Mouse (Mus musculus): ENCODE results near the gene Clip4. TPM values are rescaled to one million over a fixed set of nuclear protein-coding genes. Genes with fewer than 3 reads are reported as not detected.
A peak's percentile ranks its signal among the peaks of the same experiment; 100 is the strongest.

Gene Clip4
- polyA plus RNA-seq, 1 experiment from 2014 or later = 4.7 TPM

DNA sequence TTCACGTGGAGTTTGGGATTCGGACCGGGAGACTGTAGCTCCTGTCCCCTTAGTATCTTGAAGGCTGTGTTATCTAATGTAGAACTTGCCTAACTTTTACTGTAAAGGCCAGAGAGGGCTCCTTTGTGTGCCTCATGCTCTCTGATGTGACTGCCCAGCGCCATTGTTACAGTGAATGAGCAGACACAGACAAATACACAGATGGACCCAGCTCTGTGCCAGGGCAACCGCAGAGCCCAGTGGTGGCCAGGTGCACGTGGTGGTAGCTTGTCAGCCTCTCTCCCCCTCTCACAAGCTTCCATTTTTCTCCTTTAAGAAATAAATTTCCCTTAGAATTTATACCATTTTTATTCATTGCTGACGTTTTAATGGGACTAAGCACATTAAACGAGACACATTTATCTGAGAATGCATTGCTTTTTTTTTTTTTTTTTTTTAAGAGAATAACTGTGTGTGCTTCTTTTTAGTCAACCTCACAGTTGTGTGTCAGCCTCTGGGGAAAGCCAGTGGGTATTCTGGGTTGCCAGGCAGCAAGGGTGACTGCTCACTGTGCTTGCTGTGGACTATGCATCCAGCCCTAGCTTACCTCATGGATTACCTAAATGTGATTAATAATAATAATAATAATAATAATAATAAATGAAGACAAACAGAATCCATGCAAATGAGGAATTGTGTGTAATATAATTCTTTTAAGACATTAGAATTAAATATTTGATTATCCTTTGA is 48.0 kb downstream of the Clip4 start:
- Histone ChIP-seq H3K4me3 (ENCODE audit: low read length) (no peak overlapping the region), H3K4me1 (ENCODE audit: insufficient read depth, low read length) (peaks cover 3% of the 10 kb centered on the region; the same call in 1 of the 2 replicates), H3K27me3 (ENCODE audit: insufficient read depth, low read length) (no peaks in the 10 kb centered on the region), H3K27ac (ENCODE audit: low read length) (no peak overlapping the region), H3K36me3 (ENCODE audit: insufficient read depth, low read length) (no peaks in the 10 kb centered on the region), H3K9ac (replicated peaks; ENCODE audit: low read length) (no peak overlapping the region), H3K9me3 (ENCODE audit: low read length) (no peaks in the 10 kb centered on the region), H3K4me2 (replicated peaks; ENCODE audit: low read depth, low read length) (no peak overlapping the region)
- no peak for ATAC-seq (ENCODE audit: low FRiP score, low TSS enrichment)
- WGBS = 61% methylated on average over 8 of the region's 8 CpGs

DNA sequence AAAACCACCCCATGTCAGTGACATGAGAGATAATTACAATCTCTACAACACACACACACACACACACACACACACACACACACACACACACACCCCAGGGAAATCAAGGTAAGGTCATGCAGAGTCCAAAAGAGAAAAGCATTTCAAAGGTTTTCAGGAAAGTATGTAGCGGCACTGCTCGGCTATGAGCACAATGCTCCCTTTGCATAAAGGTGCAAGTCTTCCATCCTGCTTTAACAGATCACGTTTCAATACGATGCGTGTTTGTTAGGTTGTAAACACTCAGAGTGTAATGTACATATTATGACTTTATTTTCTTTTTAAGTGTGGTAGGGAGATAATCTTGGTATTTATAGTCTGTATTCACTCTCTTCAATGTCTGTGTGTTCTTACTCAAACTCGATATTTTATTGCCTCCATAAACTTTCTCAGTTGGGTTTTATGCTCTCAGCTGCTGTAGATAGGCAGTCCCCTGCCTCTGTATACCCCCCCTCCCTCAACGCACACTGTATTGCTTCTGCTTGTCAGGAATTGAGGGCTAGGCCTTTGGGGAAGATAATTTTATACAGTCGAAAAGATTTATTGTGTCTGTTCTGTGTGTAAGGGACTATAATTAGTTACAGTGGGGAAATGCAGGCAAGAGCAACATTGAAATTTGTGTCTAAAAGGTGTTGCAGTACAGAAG is 55.5 kb downstream of the Clip4 start:
- Histone ChIP-seq H3K9ac (replicated peaks; ENCODE audit: low read length) (no peak overlapping the region), H3K4me1 (ENCODE audit: insufficient read depth, low read length) (no peaks in the 10 kb centered on the region), H3K4me2 (replicated peaks; ENCODE audit: low read depth, low read length) (no peak overlapping the region), H3K4me3 (ENCODE audit: low read length) (no peak overlapping the region), H3K27me3 (ENCODE audit: insufficient read depth, low read length) (no peaks in the 10 kb centered on the region), H3K36me3 (ENCODE audit: insufficient read depth, low read length) (no peaks in the 10 kb centered on the region), H3K27ac (ENCODE audit: low read length) (no peak overlapping the region), H3K9me3 (ENCODE audit: low read length) (no peaks in the 10 kb centered on the region)
- peak; percentile 71; the same call in 1 of the 2 replicates for ATAC-seq (ENCODE audit: low FRiP score, low TSS enrichment)
- 50% methylated on average over 8 of the region's 8 CpGs for WGBS

DNA sequence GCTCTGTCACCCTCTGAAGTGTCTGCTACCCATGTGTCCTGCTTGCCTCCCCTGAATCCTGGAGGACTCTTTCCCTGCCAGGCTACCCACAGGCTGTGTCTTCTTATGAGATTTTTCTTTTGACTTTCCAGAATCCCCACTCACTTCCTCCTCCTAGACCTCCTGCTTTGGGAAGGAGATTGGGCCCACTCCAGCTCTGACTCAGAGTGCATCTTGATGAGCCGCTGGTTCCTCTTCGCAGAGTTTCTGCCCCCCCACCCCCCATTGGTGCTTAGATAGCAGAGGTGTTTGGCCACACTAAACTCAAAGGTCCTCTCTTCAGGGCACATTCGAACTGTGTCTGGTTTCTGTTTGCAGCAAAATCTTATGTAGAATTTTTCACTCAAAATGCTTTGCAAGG is 58.3 kb downstream of the Clip4 start:
- Histone ChIP-seq H3K9me3 (ENCODE audit: low read length) (no peaks in the 10 kb centered on the region), H3K4me2 (replicated peaks; ENCODE audit: low read depth, low read length) (no peak overlapping the region), H3K27ac (ENCODE audit: low read length) (no peak overlapping the region), H3K9ac (replicated peaks; ENCODE audit: low read length) (no peak overlapping the region), H3K4me3 (ENCODE audit: low read length) (no peak overlapping the region), H3K4me1 (ENCODE audit: insufficient read depth, low read length) (no peaks in the 10 kb centered on the region), H3K27me3 (ENCODE audit: insufficient read depth, low read length) (no peaks in the 10 kb centered on the region), H3K36me3 (ENCODE audit: insufficient read depth, low read length) (no peaks in the 10 kb centered on the region)
- ATAC-seq (ENCODE audit: low FRiP score, low TSS enrichment) = no peak
- 72% methylated on average over 3 of the region's 3 CpGs for WGBS

DNA sequence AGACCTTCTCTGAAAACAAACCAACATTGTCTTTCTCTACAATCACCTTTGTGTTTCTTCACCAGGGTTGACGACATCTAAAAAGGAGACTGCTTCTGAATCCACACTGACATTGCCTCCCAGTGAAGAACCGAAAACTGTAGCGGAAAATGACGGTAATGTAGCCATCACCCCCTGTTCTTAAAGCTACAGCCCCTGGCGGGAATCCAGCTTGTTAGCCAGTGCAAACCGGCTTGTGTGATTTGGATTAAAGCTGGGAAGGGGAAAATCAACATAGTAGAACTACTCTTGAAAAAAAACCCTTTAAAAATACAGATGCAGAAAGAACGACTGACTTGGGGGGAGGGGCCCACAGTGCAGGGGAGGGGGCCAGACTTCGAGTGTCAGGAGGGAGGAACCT is 59.4 kb downstream of the Clip4 start:
- ATAC-seq (ENCODE audit: low FRiP score, low TSS enrichment) = no peak
- no peaks in the 10 kb centered on the region for H3K9me3 ChIP-seq (ENCODE audit: low read length)
- no peak overlapping the region for H3K4me2 ChIP-seq (replicated peaks; ENCODE audit: low read depth, low read length)
- H3K4me1 ChIP-seq (ENCODE audit: insufficient read depth, low read length) = no peaks in the 10 kb centered on the region
- no peaks in the 10 kb centered on the region for H3K36me3 ChIP-seq (ENCODE audit: insufficient read depth, low read length)
- H3K9ac ChIP-seq (replicated peaks; ENCODE audit: low read length) = no peak overlapping the region
- H3K27me3 ChIP-seq (ENCODE audit: insufficient read depth, low read length) = no peaks in the 10 kb centered on the region
- H3K4me3 ChIP-seq (ENCODE audit: low read length) = no peak overlapping the region
- H3K27ac ChIP-seq (ENCODE audit: low read length) = no peak overlapping the region
- WGBS = 68% methylated on average over 8 of the region's 8 CpGs

DNA sequence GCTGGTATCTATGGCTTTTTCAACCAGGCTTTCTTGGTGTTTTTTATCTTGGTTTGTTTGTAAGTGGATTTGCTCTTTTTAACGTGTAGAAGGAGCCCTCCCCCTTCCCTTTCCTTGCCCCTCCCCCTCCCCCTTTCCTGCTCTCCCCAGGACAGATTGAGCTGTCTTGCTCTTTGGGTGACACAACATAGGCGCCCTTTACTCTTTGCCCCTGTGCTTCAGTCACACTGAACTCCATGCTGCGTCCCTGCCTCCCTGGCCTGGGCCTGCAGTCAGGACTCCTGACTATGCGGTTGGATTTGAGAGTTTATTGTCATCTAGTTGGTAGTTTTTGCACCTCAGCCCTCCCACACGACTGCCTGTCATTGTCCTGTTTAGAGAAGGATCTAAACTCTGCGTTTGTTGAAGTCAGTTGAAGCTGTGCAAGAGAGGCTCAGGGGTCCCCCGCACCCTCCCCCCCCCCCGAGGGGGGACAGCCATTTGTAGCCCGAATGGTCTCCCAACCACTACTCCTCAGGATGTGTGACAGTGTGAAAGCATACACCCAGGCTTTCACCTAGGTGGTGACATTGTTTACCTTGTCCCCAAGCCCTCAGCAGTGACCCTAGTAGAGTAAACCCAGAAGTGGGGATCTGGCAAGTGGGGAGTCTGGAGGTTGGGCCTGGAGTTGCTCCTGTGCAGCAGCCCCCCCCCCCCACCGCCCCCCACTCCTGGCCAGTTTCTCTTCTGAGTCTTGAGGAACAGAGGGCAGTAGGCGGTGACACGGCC is 60.6 kb downstream of the Clip4 start:
- ATAC-seq (ENCODE audit: low FRiP score, low TSS enrichment) = peak; percentile 82
- 36% methylated on average over 12 of the region's 12 CpGs for WGBS

DNA sequence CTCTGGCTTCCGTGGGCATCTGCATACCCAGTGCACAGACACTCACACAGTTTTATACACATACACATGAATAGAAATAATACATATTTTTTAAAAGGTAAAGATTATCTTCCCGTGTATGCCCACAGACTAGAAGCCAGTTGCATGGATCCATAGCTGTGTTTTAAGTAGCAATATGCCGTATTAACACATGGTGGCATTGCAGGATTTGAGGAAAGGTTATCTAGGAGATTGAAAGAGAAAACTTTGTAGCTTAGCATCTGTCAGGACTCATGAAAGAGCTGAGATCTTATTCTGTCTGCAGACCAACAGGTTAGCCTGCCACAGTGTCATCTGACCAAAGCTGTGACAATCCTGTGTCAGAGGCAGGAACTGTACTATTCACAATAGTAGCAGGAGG is 63.7 kb downstream of the Clip4 start:
- ATAC-seq (ENCODE audit: low FRiP score, low TSS enrichment) = no peak
- H3K9ac ChIP-seq (replicated peaks; ENCODE audit: low read length) = no peak overlapping the region
- no peak overlapping the region for H3K27ac ChIP-seq (ENCODE audit: low read length)
- no peak overlapping the region for H3K4me2 ChIP-seq (replicated peaks; ENCODE audit: low read depth, low read length)
- H3K4me1 ChIP-seq (ENCODE audit: insufficient read depth, low read length) = no peaks in the 10 kb centered on the region
- no peaks in the 10 kb centered on the region for H3K27me3 ChIP-seq (ENCODE audit: insufficient read depth, low read length)
- H3K4me3 ChIP-seq (ENCODE audit: low read length) = no peak overlapping the region
- H3K36me3 ChIP-seq (ENCODE audit: insufficient read depth, low read length) = no peaks in the 10 kb centered on the region
- no peaks in the 10 kb centered on the region for H3K9me3 ChIP-seq (ENCODE audit: low read length)
- WGBS = 84% methylated on average over 3 of the region's 3 CpGs

More for the DNA sequence above, 60.6 kb downstream of the Clip4 start:
- no peaks in the 10 kb centered on the region for H3K4me1 ChIP-seq (ENCODE audit: insufficient read depth, low read length)
- H3K27ac ChIP-seq (ENCODE audit: low read length) = no peak overlapping the region
- H3K36me3 ChIP-seq (ENCODE audit: insufficient read depth, low read length) = no peaks in the 10 kb centered on the region
- no peak overlapping the region for H3K9ac ChIP-seq (replicated peaks; ENCODE audit: low read length)
- H3K9me3 ChIP-seq (ENCODE audit: low read length) = no peaks in the 10 kb centered on the region
- H3K4me2 ChIP-seq (replicated peaks; ENCODE audit: low read depth, low read length) = no peak overlapping the region
- H3K27me3 ChIP-seq (ENCODE audit: insufficient read depth, low read length) = no peaks in the 10 kb centered on the region
- no peak overlapping the region for H3K4me3 ChIP-seq (ENCODE audit: low read length)

DNA sequence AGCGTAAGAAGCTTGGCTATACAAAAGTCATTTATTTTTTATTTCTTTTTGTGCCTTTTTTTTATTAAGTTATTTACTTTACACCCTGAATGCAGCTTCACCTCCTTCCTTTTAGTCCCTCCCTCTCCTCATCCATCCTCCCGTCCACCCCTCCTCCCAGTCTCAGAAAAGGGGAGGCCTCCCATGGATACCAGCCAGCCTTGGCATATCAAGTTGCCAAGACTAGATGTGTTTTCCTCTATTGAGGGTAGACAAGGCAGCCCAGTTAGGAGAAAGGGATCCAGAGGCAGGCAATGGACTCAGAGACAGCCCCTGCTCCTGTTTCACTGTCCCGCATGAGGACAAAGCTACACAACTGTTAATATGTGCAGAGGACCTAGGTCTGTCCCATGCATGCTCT is 93.9 kb downstream of the Clip4 start:
- H3K27me3 ChIP-seq (ENCODE audit: insufficient read depth, low read length) = no peaks in the 10 kb centered on the region
- no peak overlapping the region for H3K4me2 ChIP-seq (replicated peaks; ENCODE audit: low read depth, low read length)
- ATAC-seq (ENCODE audit: low FRiP score, low TSS enrichment) = no peak
- no peak overlapping the region for H3K4me3 ChIP-seq (ENCODE audit: low read length)
- 70% methylated on average over 3 of the region's 3 CpGs for WGBS
- peaks cover 5% of the 10 kb centered on the region; the same call in 1 of the 2 replicates for H3K36me3 ChIP-seq (ENCODE audit: insufficient read depth, low read length)
- H3K9ac ChIP-seq (replicated peaks; ENCODE audit: low read length) = no peak overlapping the region
- no peaks in the 10 kb centered on the region for H3K4me1 ChIP-seq (ENCODE audit: insufficient read depth, low read length)
- no peak overlapping the region for H3K27ac ChIP-seq (ENCODE audit: low read length)
- H3K9me3 ChIP-seq (ENCODE audit: low read length) = peaks cover 6% of the 10 kb centered on the region; the same call in 1 of the 2 replicates

DNA sequence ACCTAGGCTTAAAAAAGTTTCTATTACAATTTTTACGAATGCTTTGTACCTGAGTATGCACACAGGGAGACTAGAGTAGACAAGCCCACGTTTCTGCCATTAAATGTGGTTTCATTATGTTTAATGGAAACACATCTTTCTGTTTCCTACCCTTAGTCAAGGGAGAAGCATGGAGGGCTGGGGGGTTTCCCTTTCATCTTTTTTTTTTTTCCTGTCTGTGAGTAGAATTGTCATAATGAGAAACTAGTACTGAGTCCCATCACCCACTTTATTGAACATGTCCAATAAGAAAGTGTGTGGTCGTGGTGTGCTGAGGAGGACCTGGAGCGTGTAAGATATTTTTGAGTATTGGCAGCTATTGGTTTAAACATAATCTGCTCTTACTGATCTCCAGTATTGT is 94.6 kb downstream of the Clip4 start:
- Histone ChIP-seq H3K9ac (replicated peaks; ENCODE audit: low read length) (no peak overlapping the region), H3K4me3 (ENCODE audit: low read length) (no peak overlapping the region), H3K27me3 (ENCODE audit: insufficient read depth, low read length) (no peaks in the 10 kb centered on the region), H3K4me1 (ENCODE audit: insufficient read depth, low read length) (no peaks in the 10 kb centered on the region), H3K36me3 (ENCODE audit: insufficient read depth, low read length) (peaks cover 5% of the 10 kb centered on the region; the same call in 1 of the 2 replicates), H3K27ac (ENCODE audit: low read length) (no peak overlapping the region), H3K9me3 (ENCODE audit: low read length) (peaks cover 6% of the 10 kb centered on the region; the same call in 1 of the 2 replicates), H3K4me2 (replicated peaks; ENCODE audit: low read depth, low read length) (no peak overlapping the region)
- no peak for ATAC-seq (ENCODE audit: low FRiP score, low TSS enrichment)
- 91% methylated on average over 4 of the region's 4 CpGs for WGBS

DNA sequence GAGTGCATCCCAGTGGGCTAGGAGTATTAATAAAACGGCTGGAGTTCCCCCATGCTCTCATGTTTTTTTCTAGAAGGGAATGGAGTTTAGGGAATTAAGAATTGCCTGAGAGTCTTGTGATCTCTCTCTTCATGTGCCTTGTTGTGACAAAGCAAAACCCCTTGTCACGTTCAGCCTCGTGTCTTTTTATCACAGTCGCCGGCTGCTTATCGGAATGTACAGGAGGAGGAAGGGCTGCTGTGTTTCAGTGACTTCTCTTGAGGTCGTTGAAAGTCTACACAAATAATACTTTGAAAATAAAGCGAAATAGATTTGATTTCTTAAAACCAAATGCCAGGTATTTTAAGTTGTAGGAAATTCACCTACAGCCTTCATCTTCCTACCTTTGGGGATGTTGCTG is 95.8 kb downstream of the Clip4 start:
- no peak overlapping the region for H3K27ac ChIP-seq (ENCODE audit: low read length)
- H3K9ac ChIP-seq (replicated peaks; ENCODE audit: low read length) = no peak overlapping the region
- ATAC-seq (ENCODE audit: low FRiP score, low TSS enrichment) = no peak
- H3K27me3 ChIP-seq (ENCODE audit: insufficient read depth, low read length) = no peaks in the 10 kb centered on the region
- H3K36me3 ChIP-seq (ENCODE audit: insufficient read depth, low read length) = peaks cover 3% of the 10 kb centered on the region; the same call in 1 of the 2 replicates
- no peaks in the 10 kb centered on the region for H3K4me1 ChIP-seq (ENCODE audit: insufficient read depth, low read length)
- WGBS = 83% methylated on average over 8 of the region's 8 CpGs
- H3K9me3 ChIP-seq (ENCODE audit: low read length) = peaks cover 6% of the 10 kb centered on the region; the same call in 1 of the 2 replicates
- no peak overlapping the region for H3K4me2 ChIP-seq (replicated peaks; ENCODE audit: low read depth, low read length)
- H3K4me3 ChIP-seq (ENCODE audit: low read length) = no peak overlapping the region

Data from kidney, embryonic 16.5 days (tissue).